Mouse (Mus musculus) mesoderm, embryonic 11.5 days (tissue): Measurements from ENCODE around the gene Zmat3.
A peak's percentile ranks its signal among the peaks of the same experiment; 100 is the strongest.

ENCODE experiments used
- DNase-seq: peaks from one replicate; pipeline ENCODE4 v3.0.0-alpha.2; 2012; ENCODE audit warnings: low read depth, low spot score

The Zmat3 gene

GRCm38 (mm10) chr3:32365546-32366245 lies at the start of gene Zmat3:
Gene Zmat3, minus strand, starts transcription at chr3:32366014.
- peak; percentile 87 for DNase-seq

- DNase-seq = no peak
These were observed 48.6 kb upstream of the Zmat3 start for GRCm38 (mm10) chr3:32414381-32414780.

- no peak for DNase-seq
These were observed 46.8 kb upstream of the Zmat3 start for GRCm38 (mm10) chr3:32412502-32413044.

GRCm38 (mm10) chr3:32408811-32409273 lies 43.0 kb upstream of the Zmat3 start:
- DNase-seq = no peak

- DNase-seq = no peak
These were observed 41.0 kb upstream of the Zmat3 start for GRCm38 (mm10) chr3:32406804-32407203.

- no peak for DNase-seq
These were observed 39.9 kb upstream of the Zmat3 start for GRCm38 (mm10) chr3:32405699-32406098.

GRCm38 (mm10) chr3:32402990-32403885 lies 37.4 kb upstream of the Zmat3 start:
- no peak for DNase-seq

- no peak for DNase-seq
These were observed 35.8 kb upstream of the Zmat3 start for GRCm38 (mm10) chr3:32401591-32401990.

GRCm38 (mm10) chr3:32399931-32400330 lies 34.1 kb upstream of the Zmat3 start:
- DNase-seq = peak; percentile 27

- DNase-seq = no peak
These were observed 33.6 kb upstream of the Zmat3 start for GRCm38 (mm10) chr3:32399381-32399780.

GRCm38 (mm10) chr3:32398623-32399022 lies 32.8 kb upstream of the Zmat3 start:
- no peak for DNase-seq

GRCm38 (mm10) chr3:32398175-32398538 lies 32.3 kb upstream of the Zmat3 start:
- DNase-seq = no peak

GRCm38 (mm10) chr3:32397461-32398174 lies 31.8 kb upstream of the Zmat3 start, which contains the start of gene Pik3ca:
Gene Pik3ca, plus strand, starts transcription at chr3:32397671.
- DNase-seq = peak; percentile 74

- peak; percentile 99 for DNase-seq
These were observed 31.1 kb upstream of the Zmat3 start for GRCm38 (mm10) chr3:32396794-32397460.

- DNase-seq = no peak
These were observed 30.1 kb upstream of the Zmat3 start for GRCm38 (mm10) chr3:32395771-32396551.

- DNase-seq = no peak
These were observed 28.2 kb upstream of the Zmat3 start for GRCm38 (mm10) chr3:32393986-32394385.

GRCm38 (mm10) chr3:32392841-32393240 lies 27.0 kb upstream of the Zmat3 start:
- DNase-seq = no peak

- DNase-seq = no peak
These were observed 15.7 kb upstream of the Zmat3 start for GRCm38 (mm10) chr3:32381556-32381955.

GRCm38 (mm10) chr3:32379891-32380290 lies 14.1 kb upstream of the Zmat3 start:
- no peak for DNase-seq

GRCm38 (mm10) chr3:32373236-32373635 lies 7.4 kb upstream of the Zmat3 start:
- DNase-seq = no peak
